Mouse (Mus musculus): ENCODE measurements around the gene Large2.

Gene Large2

DNA sequence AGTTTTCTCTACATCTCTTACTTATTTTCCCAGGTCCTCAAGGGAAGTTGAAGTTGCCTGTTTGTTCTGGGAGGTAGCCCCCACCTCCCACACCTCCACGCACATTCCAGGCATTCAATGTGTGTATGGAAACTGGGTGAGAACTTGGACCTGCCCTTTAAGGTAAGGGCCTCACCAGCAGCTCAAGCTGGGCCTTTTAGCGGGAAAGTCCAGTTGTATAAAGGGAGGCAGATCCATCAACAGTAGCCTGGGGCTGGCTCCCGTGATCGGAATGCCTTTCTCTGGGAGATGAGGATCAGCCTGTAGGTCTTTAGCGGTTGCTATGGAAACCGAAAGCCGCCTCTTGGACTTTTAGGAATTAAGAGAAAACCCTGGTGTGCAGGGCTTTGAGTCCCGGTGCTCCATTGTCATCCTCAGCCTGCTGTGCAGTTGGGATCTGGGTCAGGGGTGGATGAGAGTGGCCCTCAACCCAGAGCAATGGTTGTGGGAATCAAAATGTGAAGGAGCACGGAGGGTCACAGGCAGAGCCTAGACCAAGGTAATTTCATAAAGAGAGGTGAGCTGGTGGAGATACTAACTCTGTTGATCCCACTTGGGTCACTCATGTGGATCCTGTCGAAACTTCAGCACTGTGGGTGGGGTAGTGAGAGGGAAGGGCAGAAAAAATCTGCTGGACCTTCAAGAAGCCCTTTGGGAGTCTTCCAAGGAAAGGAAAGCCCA, 2.5 kb downstream of the Large2 start:
- no peak for DNase-seq (ENCODE audit: low spot score in 2 of 2)

DNA sequence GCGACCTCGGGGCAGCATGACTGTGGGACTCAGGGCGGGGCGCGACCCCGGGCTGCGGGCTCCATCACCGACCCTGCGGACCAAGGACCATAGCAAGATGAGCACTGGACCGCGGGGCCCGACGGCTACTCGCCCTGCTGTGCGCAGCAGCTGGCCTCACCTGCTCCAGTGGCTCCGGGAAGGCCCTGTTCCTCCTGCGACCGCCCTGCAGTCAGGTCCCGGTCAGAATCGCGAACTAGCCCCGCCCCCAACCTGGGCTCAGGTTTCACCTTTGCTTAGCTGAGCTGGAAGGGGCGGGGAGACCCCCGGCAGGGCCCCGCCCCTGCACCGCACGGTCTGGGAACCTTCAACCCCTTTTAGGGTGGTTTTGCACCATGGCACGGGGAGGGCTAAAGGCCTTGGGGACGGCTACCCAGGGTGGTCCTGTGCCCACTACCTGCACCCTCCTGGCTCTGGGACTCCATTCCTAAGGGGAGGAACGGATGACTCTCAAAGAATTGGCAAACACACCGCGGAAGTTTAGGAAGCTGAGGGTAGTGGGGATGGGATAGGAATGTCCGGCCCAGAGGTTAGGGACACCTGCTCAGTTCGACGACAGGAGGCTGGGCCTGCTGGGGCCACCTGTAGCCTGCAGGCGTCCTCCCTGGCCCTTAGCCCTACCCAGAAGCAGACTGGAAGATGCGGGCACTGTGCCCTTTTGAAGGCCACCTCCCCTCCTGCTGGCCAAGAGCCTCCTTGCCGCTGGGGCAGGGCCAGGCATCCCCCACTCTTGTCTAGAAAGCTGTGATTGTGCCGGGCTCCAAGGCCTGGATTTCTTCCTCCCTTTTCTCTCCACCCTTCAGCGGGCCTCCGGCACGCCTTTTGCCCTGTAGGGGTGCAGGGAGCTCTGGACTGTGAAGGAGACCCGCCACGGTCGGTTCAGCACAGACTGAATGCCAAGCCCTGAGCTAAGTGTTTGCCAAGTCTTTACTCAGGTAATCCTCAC, 3.6 kb downstream of the Large2 start:
- no peak for DNase-seq (ENCODE audit: low spot score in 2 of 2)

DNA sequence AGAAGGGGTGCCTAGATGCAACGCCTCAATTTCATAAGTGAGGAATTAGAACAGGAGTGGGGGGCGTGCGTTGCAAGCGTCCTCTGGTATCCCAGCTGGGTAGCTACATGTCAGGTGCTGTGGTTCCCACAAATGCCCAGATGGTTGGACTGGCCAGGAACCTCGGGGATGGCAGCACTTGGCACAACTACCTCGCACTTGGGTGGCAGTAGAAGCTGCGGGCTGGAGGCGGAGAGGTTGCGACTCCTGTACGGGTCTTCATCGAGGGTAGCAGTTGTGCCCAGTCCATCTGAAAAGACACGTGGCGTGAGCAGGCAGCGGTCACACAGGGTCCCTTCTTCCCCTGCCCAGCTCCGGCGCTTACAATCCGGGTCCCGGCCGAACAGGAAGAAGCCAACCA, 4.3 kb downstream of the Large2 start:
- no peak for DNase-seq (ENCODE audit: low spot score in 2 of 2)

DNA sequence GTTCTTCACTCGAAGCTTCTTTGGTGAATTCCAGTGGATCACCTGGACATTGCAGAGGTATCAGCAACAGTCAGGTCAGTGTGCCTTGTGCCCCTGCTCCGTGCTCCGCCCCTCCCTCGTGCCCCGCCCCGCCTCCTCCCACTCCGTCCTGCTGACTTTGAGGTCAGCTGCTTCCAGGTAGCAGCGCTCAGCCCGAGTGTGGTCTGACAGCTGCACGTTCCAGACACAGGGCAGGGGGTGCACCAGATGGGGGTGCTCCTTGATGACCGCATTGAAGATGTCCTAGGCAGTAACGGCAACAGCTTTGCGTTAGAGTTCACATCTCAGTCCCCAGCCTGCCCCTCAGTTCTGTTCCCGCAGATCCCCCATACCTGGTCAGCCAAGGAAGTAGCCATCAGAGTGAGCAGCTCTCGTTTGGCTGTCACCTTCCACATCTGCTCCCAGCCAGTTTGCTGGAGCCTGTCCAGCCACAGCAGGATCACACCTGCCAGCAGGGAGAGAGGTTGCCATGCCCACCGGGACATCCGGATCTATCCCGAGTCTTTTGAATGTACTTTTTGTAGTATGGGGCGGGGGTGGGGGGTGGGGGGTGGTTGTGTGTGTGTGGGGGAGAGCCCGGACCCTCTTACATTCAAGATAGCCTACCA, 7.2 kb downstream of the Large2 start:
- DNase-seq (ENCODE audit: low spot score in 2 of 2), result no peak

DNA sequence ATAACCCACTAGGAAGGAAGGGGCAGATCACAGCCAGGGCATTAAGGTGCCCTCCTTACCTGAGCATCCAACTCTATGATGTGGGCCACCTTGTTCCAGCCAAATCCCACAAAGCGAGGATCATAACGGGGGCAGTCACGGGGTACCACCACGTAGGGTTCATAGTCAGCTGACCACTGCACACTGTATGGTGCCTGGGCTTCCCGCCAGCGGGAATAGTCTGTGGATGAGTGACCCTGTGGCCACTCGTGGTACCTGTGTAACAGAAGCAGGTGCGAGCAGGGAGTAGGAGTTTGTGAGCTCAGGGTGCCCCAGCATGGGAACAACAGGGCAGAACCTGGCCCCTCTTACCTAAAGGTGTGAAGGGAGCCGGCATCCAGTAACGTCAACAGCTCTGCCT, 9.1 kb downstream of the Large2 start:
- DNase-seq (ENCODE audit: low spot score in 2 of 2), result no peak

DNA sequence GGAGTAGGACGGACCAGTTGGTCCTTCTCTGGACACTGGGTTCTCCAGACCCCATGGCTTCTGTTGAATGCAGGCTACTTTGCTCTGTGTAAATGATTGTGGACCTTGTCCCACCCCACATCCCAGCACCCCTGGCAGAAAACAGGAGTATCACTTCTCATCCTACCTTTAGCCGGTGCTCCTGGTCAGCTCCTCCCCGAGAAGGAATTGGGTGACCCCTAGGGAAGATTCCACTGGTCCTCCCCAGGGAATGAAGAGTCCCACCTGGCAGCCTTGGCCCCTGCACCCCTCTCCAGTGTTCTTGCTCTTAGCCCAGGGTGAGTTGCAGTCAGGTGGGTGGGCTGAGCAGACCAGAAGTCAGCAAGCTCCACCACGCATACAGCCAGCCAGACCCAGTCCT, 10.6 kb downstream of the Large2 start:
- no peak for DNase-seq (ENCODE audit: low spot score in 2 of 2)

DNA sequence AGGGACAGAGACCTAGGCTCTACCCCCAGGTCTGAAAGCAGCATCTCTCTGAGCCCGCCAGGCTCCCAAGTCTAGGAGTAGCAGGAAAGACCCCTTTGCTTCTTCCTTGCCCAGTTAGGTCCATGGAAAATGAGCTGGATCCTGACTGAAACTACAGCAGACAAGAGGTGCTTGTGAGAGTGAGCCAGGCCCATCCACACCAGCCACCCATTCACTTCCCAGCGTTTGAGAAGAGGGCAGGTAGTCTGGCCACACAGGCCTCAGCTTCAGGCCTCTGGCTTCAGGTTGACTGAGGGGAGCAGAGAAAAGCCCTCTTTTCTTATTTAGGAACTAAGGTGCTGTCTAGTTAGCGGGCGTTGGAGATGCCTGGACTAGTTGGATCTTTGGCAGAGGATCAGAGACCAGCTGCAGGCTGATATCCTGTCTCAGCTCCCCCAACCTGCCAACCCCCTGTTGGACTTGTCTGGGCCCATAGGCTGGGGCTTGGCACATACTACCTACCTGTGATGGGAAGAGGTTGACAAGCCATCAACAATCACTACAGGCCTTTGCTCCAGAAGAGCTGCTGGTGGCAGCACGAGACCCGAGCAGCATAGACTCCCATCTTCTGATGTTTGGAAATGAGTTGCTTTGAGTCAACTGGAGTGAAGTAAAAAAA, 12.0 kb downstream of the Large2 start:
- no peak for DNase-seq (ENCODE audit: low spot score in 2 of 2)

DNA sequence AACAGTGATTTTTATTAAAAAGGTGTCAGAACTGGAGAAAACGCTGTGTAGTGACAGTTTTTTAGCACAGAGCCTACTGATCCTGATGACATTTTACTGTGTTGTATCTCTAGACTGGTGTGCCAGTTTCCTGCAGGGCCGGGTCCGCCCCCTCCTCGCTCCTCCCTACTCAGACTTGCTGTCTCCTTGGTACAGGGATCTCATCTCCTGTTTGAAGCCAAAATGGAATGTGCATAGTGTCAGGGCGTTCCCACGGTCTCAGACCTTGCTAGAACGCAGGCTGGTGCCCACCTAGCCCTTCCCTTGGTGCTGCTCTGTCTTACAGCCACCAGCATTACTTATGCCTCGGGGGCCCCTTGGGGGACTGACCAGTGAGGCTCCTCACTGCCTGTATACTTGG, 12.9 kb downstream of the Large2 start:
- DNase-seq (ENCODE audit: low spot score in 2 of 2), result no peak

DNA sequence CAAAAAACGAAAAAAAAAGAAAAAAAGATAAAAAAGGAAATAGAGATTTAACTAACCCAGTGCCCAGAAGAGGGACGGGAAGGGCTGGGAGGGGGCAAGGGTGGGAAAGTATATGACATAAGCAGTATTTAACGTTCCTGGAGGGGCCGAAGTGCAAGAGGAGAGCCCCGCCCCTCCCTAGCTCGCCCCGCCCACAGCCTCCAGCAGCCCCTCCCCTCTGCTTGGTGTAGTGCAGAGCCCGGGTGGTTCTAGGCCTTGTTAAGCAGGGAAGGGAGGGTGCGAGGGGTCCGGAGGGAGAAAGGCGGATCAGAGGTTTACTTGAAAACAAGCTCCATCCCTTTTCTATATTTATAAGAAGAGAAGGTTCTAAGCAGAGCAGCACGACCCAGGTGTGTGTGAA, 13.8 kb downstream of the Large2 start:
- DNase-seq (ENCODE audit: low spot score in 2 of 2), result no peak

DNA sequence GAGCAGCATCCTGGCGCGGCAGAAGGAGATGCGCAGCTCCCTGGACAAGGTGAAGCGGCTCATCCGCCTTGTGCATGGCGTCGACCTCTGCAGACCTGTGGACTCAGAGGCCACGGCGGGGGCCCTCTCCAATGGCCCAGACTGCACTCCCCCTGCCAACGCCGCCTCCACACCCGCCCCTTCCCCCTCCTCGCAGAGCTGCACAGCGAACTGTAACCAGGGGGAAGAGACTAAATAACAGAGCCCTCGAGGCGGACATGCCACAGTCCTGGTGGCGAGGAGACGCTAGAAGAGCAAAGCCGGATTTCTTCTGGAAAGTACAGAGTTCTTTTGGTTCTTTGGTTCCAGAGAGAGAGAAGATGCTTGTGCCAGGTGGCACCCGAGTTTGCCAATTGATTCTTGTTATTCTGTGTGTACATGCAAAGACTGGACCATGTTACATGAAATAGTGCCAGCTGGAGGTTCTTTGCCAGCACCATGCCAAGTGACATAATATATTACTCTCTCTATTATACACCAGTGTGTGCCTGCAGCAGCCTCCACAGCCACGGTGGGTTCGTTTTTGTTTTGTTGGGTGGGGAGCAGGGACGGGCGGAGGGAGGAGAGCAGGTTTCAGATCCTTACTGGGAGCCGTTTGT, 14.4 kb downstream of the Large2 start:
- DNase-seq (ENCODE audit: low spot score in 2 of 2), result no peak

DNA sequence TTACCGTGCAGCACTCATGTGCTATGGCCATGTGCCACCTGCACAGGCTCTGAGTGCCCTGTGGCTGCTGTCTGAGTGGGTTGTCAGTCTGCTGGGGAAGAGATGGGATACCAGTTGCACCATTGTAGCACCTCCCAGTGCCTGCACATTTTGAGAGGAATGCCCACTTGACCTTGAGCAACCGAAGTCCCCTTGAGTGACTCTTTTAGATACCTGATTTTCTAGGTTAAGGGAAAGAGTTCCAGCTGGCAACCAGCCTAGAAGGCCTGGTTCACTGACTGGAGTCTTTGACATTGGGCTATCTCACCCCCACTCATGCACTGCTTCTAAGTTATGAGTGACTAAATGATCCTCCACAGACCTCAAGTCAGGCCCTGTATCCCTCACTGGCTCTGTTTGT, 15.4 kb downstream of the Large2 start:
- no peak for DNase-seq (ENCODE audit: low spot score in 2 of 2)

DNA sequence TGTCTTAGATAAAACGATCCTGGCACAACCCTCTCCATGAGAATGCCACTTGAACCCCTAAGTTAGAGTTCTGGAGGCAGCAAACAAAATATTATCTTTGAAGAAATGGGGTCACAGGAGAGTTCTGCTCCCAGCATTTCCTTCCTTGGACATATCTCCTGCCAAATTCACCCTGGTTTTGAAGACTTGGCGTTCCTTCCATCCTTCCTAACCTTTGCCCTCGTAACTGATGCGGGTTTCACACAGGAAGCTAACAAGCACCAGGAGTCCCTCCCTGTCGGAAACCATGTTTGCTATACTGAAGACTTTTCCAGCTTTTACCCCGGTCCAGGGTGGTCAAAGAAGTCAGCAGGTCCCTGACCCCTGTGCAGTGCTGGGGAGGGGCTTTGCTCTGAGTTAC, 20.4 kb downstream of the Large2 start:
- no peak for DNase-seq (ENCODE audit: low spot score in 2 of 2)

DNA sequence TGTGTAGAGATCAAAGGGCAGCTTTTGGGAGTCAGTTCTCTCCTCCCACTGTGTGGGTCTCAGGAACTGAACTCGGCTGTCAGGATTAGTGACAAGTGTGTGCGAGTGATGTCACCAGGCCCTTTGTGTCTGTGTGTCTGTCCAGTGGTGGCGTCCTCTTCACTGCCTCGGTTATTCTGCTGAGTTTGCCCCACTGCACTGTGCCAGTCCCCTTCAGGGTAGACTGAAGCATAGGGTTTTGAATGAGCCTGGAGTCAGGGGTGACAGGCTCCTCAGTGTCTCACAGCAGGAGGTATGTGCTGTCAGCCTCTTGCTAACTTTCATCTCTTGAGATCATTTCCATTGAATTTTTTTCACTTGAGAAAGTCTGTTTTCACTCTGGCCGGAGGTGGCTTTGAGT, 21.3 kb downstream of the Large2 start:
- DNase-seq (ENCODE audit: low spot score in 2 of 2), result no peak

DNA sequence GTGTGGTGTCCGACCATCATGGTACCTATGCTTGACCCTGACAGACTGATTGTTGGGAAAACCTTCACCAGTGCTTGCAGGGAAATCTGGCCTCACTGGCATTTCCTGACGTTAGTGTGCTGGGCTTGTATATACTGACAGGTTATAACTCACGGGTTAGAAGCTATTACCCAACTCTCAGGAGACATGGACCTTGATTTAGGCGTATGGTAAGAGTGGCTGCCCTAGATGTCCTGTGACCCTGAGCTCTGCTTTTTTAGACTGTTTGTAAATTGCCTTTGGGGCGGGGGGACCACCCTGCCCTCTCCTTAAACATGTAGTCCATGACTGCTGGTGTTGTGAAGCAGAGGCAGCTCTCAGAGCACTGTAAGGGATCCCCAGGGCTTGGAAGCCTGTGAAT, 24.0 kb downstream of the Large2 start:
- DNase-seq (ENCODE audit: low spot score in 2 of 2), result no peak

DNA sequence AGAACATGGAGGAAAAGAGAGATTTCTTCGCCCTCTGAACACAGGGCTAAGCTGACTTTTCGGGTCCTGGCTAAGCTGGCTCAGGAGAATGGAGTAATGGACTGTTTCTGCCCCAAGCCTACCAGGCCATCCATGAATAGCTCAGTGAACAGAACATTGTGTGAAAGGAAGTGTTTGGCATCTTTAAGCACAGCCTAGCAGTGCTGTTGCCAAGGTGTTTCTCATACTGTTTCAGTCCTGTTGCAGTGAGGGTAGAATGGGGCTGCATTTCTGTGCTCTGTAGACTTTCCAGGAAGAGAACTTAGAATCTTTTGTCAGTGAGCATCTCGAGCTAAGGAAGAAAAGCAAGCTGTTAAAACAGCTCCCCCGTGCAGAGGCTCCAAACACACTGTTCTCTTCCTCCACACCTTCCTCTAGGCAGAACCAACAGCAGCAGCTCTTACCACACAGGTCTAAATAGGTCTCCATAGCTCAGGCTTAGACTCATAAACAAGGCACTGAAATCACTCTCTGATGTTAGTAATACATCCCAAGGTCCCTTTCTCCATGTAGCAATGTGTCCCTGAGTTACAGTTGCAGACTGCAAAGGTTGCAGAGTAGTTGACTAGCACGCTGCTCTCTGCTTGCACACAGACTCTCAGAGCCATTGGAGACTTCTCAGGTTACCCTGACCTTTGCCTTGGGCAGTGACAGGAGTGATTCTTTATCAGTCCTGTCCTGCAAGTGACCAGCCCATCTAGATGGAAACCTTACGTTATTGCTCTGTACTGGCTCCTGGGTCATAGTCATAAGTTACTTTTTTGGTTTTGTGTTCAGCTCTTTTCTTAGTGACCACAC, 24.9 kb downstream of the Large2 start:
- DNase-seq (ENCODE audit: low spot score in 2 of 2), result no peak

DNA sequence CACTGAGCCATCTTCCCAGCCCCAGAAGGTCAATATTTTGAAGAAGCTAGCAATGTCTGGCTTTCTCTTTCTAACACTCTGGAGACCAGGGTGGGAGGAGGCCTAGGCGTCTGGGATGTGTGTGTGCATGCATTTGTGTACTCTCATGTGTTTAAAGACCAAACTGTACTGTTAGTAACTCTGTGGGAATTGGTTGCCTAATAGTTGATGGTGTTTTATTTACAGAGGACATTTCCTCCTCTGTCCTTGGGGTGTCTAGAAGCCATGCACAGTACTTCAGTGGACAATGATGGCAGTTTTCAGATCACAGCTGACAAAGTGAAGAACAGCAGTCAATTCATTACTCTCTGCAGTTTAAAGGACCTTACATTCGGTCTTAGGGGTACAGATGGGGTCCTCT, 27.5 kb downstream of the Large2 start:
- no peak for DNase-seq (ENCODE audit: low spot score in 2 of 2)

DNA sequence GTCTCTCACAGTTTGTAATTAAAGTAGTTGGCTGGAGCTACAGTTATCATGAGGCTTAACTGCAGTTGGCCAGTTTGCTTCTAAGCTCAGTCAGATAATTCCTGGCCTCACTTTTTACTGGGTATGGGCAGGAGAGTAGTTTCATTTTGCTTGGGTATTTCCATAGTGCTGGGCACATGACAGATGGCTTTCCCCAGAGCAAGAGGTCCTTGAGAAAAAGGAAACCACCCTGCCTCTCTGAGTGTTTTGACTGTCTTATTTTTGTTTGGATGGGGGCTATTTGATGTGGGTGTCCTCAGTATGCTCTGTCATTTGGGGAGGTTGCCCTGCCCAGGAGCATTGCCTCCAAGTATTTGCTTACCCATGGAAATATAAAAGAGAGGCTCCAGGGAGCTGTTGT, 32.3 kb downstream of the Large2 start:
- DNase-seq (ENCODE audit: low spot score in 2 of 2), result no peak

DNA sequence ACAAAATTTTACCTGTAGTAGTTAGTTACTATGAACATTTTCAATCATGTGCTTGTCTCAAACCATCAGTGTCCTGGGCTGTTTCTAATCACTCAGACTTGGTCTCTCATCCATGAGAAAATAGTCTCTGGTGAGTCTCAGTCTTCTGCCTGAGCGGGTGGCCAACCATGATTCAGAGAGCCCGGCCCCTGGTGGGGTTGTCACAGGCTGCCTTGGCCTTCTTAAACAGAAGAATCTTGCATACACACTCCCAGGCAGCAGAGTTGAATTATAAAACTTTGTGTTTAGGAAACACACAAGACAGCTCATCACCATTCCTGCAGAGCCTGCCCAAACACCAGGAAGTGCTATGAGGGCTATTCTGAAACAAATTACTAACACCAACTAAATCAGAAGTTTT, 42.8 kb downstream of the Large2 start:
- no peak for DNase-seq (ENCODE audit: low spot score in 2 of 2)

DNA sequence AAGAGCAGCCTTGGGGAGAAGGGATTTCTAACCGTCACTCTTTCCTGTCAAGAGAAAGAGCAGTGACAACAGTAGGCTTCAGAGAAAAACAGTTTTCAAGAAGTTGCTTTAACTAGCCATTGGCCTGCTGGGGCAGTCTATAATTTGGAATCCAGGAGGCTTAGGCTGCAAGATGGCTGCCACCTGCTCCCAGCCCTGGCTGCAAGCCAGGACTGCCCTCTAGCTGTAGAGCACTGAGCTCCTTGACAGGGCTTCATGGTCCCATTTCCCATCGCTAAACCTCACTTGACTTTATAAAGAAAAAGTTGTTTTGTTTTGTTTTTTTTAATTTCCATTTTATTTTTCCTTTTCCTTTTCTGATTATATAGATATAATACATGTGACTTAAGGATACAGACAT, 43.3 kb downstream of the Large2 start:
- DNase-seq (ENCODE audit: low spot score in 2 of 2), result no peak

DNA sequence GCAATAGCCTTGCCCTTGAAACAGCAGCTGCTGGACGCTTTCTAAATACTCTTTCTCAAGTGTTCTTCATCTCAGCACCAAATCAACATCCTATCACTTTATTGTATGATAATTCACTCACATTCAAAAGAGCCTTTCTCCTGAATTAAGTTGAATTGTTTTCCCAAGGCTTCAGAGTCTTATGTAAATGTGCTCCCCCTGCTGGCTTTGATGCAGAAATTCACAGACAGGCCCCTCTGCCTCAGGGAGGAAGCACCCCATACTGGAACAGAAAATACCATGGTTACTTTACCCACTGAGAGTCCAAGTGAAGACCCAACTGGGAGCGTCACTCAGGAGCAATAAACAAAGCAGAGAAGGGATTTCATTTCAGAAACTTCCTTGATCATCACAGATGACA, 43.8 kb downstream of the Large2 start:
- DNase-seq (ENCODE audit: low spot score in 2 of 2), result no peak

DNA sequence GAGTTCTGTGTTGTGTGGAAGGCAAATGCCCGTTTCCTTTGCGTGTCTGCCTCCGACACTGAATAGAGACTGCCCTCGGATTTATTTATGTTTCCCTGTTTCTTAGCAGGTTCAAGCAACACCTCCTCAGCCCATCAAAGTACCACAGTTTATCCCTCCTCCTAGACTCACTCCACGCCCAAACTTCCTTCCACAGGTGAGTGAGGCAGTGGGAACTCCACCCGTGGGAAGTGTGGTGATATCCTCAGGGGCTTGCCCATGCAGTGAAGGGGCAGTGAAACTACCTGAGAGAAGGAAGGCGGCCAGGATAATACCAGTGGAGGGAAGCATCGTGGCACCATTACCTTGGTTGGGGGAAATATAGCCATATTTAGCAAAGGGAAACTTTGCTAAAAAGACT, 46.5 kb downstream of the Large2 start:
- no peak for DNase-seq (ENCODE audit: low spot score in 2 of 2)
